Mouse (Mus musculus) midbrain, postnatal 0 days (tissue): ENCODE results near the gene A830031A19Rik. TPM values are rescaled to one million over a fixed set of nuclear protein-coding genes. Genes with fewer than 3 reads are reported as not detected.

Experiments
- ATAC-seq: fragments of 200-750 bp; cut with Nextera tagmentation; 2 replicates; pipeline ENCODE4 v1.8.0; 2017; ENCODE audit warnings: moderate number of reproducible peaks, mild to moderate bottlenecking, moderate TSS enrichment, moderate library complexity; ENCODE audit not compliant: low FRiP score
- DNase-seq: peaks from one replicate; pipeline ENCODE4 v3.0.0-alpha.2; 2015; ENCODE audit warnings: low spot score
- H3K27ac ChIP-seq: fragments of 300-500 bp; sonication (generic); 2 replicates; pipeline ENCODE4 v1.5.1; 2014; ENCODE audit warnings: low read depth, mild to moderate bottlenecking, low read length, mixed read lengths
- H3K27me3 ChIP-seq: fragments of 300-500 bp; sonication (generic); 2 replicates; pipeline ENCODE4 v1.6.1; 2014; ENCODE audit warnings: low read length, control low read depth, mixed read lengths; ENCODE audit not compliant: insufficient read depth
- H3K36me3 ChIP-seq: fragments of 300-500 bp; sonication (generic); 2 replicates; pipeline ENCODE4 v1.6.1; 2014; ENCODE audit warnings: low read length, control low read depth, mixed read lengths; ENCODE audit not compliant: insufficient read depth
- H3K4me1 ChIP-seq: fragments of 300-500 bp; sonication (generic); 2 replicates; pipeline ENCODE4 v1.6.1; 2014; ENCODE audit warnings: mild to moderate bottlenecking, control low read depth, antibody characterized with exemption, low read length, mixed read lengths; ENCODE audit not compliant: insufficient read depth
- H3K4me2 ChIP-seq: fragments of 300-500 bp; sonication (generic); 2 replicates; pipeline ENCODE4 v1.6.1; 2014; ENCODE audit warnings: low read depth, mild to moderate bottlenecking, low read length, mixed read lengths; ENCODE audit not compliant: poor library complexity, severe bottlenecking
- H3K4me3 ChIP-seq: fragments of 300-500 bp; sonication (generic); 2 replicates; pipeline ENCODE4 v1.5.1; 2014; ENCODE audit warnings: low read depth, mild to moderate bottlenecking, low read length, moderate library complexity
- H3K9ac ChIP-seq: fragments of 300-500 bp; sonication (generic); replicated peaks from 2 replicates; pipeline ENCODE4 v1.6.1; 2014; ENCODE audit warnings: mild to moderate bottlenecking, low read length, moderate library complexity, mixed read lengths; ENCODE audit not compliant: poor library complexity, severe bottlenecking
- H3K9me3 ChIP-seq: fragments of 300-500 bp; sonication (generic); 2 replicates; pipeline ENCODE4 v1.6.1; 2016; ENCODE audit warnings: low read length, control low read depth
- CTCF ChIP-seq: IDR thresholded peaks from 2 replicates; pipeline ENCODE4 v1.5.1; 2016; ENCODE audit warnings: antibody characterized with exemption, mild to moderate bottlenecking
- WGBS: fragments of 180-500 bp; shearing (Covaris S2); extraction: QIAGEN DNeasy Blood & Tissue Kit; methylation state at CpG from one replicate; pipeline ENCODE4 v1.1.7; 2014; 5-methylcytosine and 5-hydroxymethylcytosine counted together
- polyA plus RNA-seq: library from polyadenylated mRNA; unstranded; fragments of >200 nt; fragmentation: Nextera tagmentation; extraction: Ambion mirVana; gene quantifications from 2 replicates; pipeline ENCODE4 v1.2.1, GENCODE M21; 2015
- total RNA-seq: library from RNA; depleted of rRNA; stranded (reverse); fragments of >200 nt; gene quantifications from 2 replicates; pipeline ENCODE4 v1.2.3, GENCODE M21; 2014; rRNA removed

A830031A19Rik gene
- not detected in 2 replicates for total RNA-seq
- 0.38 TPM in 1 of 2 replicates, not detected in the other for polyA plus RNA-seq

- H3K4me2 ChIP-seq: peak within 1 kb of the TSS; percentile 99
- peak within 1 kb of the TSS; percentile 84 for H3K9ac ChIP-seq
- peak within 1 kb of the TSS; percentile 84 for H3K4me3 ChIP-seq
- no peak for ATAC-seq
- H3K4me1 ChIP-seq: 0 out of 2 replicates have a peak, but pooled peaks cover 4% of the 10 kb centered on the region
- TF ChIP-seq CTCF: no peak
- no peaks in the 10 kb centered on the region for H3K36me3 ChIP-seq
- no peaks in the 10 kb centered on the region for H3K9me3 ChIP-seq
- WGBS: 0% methylated on average over 11 of the region's 11 CpGs
- peak within 1 kb of the TSS; percentile 93 for H3K27ac ChIP-seq
- H3K27me3 ChIP-seq: 0 out of 2 replicates have a peak, but pooled peaks cover 3% of the 10 kb centered on the region
- no peak for DNase-seq
Measured at GRCm38 (mm10) chr11:24074634-24075104, at the start of gene A830031A19Rik. Gene A830031A19Rik (minus strand): TSS chr11:24075054.

- Histone ChIP-seq H3K27me3 (no peaks in the 10 kb centered on the region), H3K4me1 (no peaks in the 10 kb centered on the region), H3K4me3 (no peak overlapping the region), H3K4me2 (no peak overlapping the region), H3K9me3 (no peaks in the 10 kb centered on the region), H3K36me3 (no peaks in the 10 kb centered on the region), H3K27ac (no peak overlapping the region), H3K9ac (no peak overlapping the region)
- DNase-seq (no peak), ATAC-seq (no peak)
- 90% methylated on average over 2 of the region's 2 CpGs for WGBS
- no peak for TF ChIP-seq CTCF
Measured at GRCm38 (mm10) chr11:24123991-24124390, 49.1 kb upstream of the A830031A19Rik start.

- WGBS: 91% methylated on average over 7 of the region's 7 CpGs
Measured at GRCm38 (mm10) chr11:24122899-24123298, 48.0 kb upstream of the A830031A19Rik start.

GRCm38 (mm10) chr11:24121136-24121535, 46.3 kb upstream of the A830031A19Rik start:
- 74% methylated on average over 9 of the region's 9 CpGs for WGBS
- H3K4me1 ChIP-seq: no peaks in the 10 kb centered on the region
- no peak overlapping the region for H3K9ac ChIP-seq
- H3K36me3 ChIP-seq: no peaks in the 10 kb centered on the region
- TF ChIP-seq CTCF: no peak
- H3K4me2 ChIP-seq: no peak overlapping the region
- ATAC-seq: no peak
- H3K9me3 ChIP-seq: no peaks in the 10 kb centered on the region
- no peak for DNase-seq
- no peak overlapping the region for H3K4me3 ChIP-seq
- no peaks in the 10 kb centered on the region for H3K27me3 ChIP-seq
- H3K27ac ChIP-seq: no peak overlapping the region

More at GRCm38 (mm10) chr11:24122899-24123298, 48.0 kb upstream of the A830031A19Rik start:
- DNase-seq: no peak
- Histone ChIP-seq H3K9me3 (no peaks in the 10 kb centered on the region), H3K4me3 (no peak overlapping the region), H3K9ac (no peak overlapping the region), H3K36me3 (no peaks in the 10 kb centered on the region), H3K4me2 (no peak overlapping the region), H3K27ac (no peak overlapping the region), H3K27me3 (no peaks in the 10 kb centered on the region), H3K4me1 (no peaks in the 10 kb centered on the region)
- no peak for ATAC-seq
- no peak for TF ChIP-seq CTCF

- H3K27ac ChIP-seq: no peak overlapping the region
- no peak for TF ChIP-seq CTCF
- H3K9me3 ChIP-seq: no peaks in the 10 kb centered on the region
- no peak overlapping the region for H3K9ac ChIP-seq
- DNase-seq (no peak), ATAC-seq (no peak)
- H3K36me3 ChIP-seq: no peaks in the 10 kb centered on the region
- no peak overlapping the region for H3K4me2 ChIP-seq
- no peaks in the 10 kb centered on the region for H3K27me3 ChIP-seq
- H3K4me3 ChIP-seq: no peak overlapping the region
- 87% methylated on average over 7 of the region's 7 CpGs for whole genome bisulfite sequencing
- H3K4me1 ChIP-seq: no peaks in the 10 kb centered on the region
Measured at GRCm38 (mm10) chr11:24116582-24117318, 41.9 kb upstream of the A830031A19Rik start.

GRCm38 (mm10) chr11:24116041-24116440, 41.2 kb upstream of the A830031A19Rik start:
- H3K9me3 ChIP-seq: no peaks in the 10 kb centered on the region
- no peaks in the 10 kb centered on the region for H3K4me1 ChIP-seq
- H3K27me3 ChIP-seq: no peaks in the 10 kb centered on the region
- no peak overlapping the region for H3K4me3 ChIP-seq
- whole genome bisulfite sequencing: 100% methylated on average over 2 of the region's 2 CpGs
- no peaks in the 10 kb centered on the region for H3K36me3 ChIP-seq
- TF ChIP-seq CTCF: no peak
- ATAC-seq (no peak), DNase-seq (no peak)
- no peak overlapping the region for H3K4me2 ChIP-seq
- no peak overlapping the region for H3K9ac ChIP-seq
- no peak overlapping the region for H3K27ac ChIP-seq
